ENCODE assay signal across 27 mouse cellular contexts in genomic region chr2:109956785-109957184, GRCm38 (mm10). TPM values are rescaled to one million over a fixed set of nuclear protein-coding genes. Genes with fewer than 3 reads are reported as not detected.
DNase-seq lines count a peak whose midpoint lies in the region; ATAC-seq and TF ChIP-seq lines count a peak whose summit lies in the region.
"Had no signal": no experiment of that assay in that cellular context is flagged by ENCODE, and none has a peak within 500 bp of the region (broad histone marks: within the 10 kb centered on the region; RNA-seq: fewer than 3 reads in every experiment).

No protein-coding gene starts in this region.

- no peak for TF ChIP-seq CTCF in testis, adult 2 months (IDR thresholded peaks at IDR 0.05; ENCODE audit: control insufficient read depth, insufficient read depth, insufficient replicate concordance, low read depth, low read length)
- TF ChIP-seq CTCF in stomach, postnatal 0 days (IDR thresholded peaks at IDR 0.05; ENCODE audit: low read depth), result no peak

- no peaks in the 10 kb centered on the region for H3K36me3 ChIP-seq in testis, adult 2 months (ENCODE audit: control insufficient read depth, insufficient read depth, low read length)
- no peaks in the 10 kb centered on the region for H3K36me3 ChIP-seq in stomach, postnatal 0 days (ENCODE audit: control insufficient read depth, insufficient read depth, low read length)
- H3K36me3 ChIP-seq: embryonic facial prominence, embryonic 10.5 days; embryonic facial prominence, embryonic 13.5 days; heart, embryonic 12.5 days; heart, embryonic 15.5 days; hindbrain, embryonic 10.5 days; hindbrain, embryonic 13.5 days; intestine, embryonic 15.5 days had no signal

- no peak overlapping the region for H3K9ac ChIP-seq in stomach, postnatal 0 days (ENCODE audit: low read length)
- H3K9ac ChIP-seq: embryonic facial prominence, embryonic 13.5 days; forebrain, embryonic 13.5 days; heart, embryonic 12.5 days; heart, embryonic 15.5 days; hindbrain, embryonic 13.5 days; intestine, embryonic 15.5 days had no signal

- no peak overlapping the region for H3K4me2 ChIP-seq in stomach, postnatal 0 days (replicated peaks; ENCODE audit: low read depth)
- H3K4me2 ChIP-seq: embryonic facial prominence, embryonic 13.5 days; forebrain, embryonic 13.5 days; heart, embryonic 12.5 days; heart, embryonic 15.5 days; hindbrain, embryonic 13.5 days; intestine, embryonic 15.5 days had no signal

- no peaks in the 10 kb centered on the region for H3K9me3 ChIP-seq in stomach, postnatal 0 days (ENCODE audit: control insufficient read depth, low read length)
- H3K9me3 ChIP-seq: embryonic facial prominence, embryonic 10.5 days; embryonic facial prominence, embryonic 13.5 days; forebrain, embryonic 13.5 days; heart, embryonic 12.5 days; heart, embryonic 15.5 days; hindbrain, embryonic 10.5 days; hindbrain, embryonic 13.5 days; intestine, embryonic 15.5 days had no signal

- no peak for TF ChIP-seq EP300 in stomach, postnatal 0 days (optimal IDR thresholded peaks at IDR 0.05)

- 0 out of 2 replicates have a peak, but pooled peaks have one; percentile 41 for ATAC-seq in stomach, postnatal 0 days (ENCODE audit: low FRiP score, low TSS enrichment)
- ATAC-seq: CD4-positive, CD25-positive, alpha-beta regulatory T cell, adult 4 months; forebrain, embryonic 13.5 days; forebrain, embryonic 16.5 days; hindbrain, embryonic 16.5 days; intestine, embryonic 15.5 days had no signal

- H3K4me1 ChIP-seq in testis, adult 2 months (ENCODE audit: control insufficient read depth, insufficient read depth, low read length), result no peaks in the 10 kb centered on the region
- H3K4me1 ChIP-seq in stomach, postnatal 0 days (replicated peaks; ENCODE audit: control insufficient read depth, insufficient read depth), result peaks cover 5% of the 10 kb centered on the region; the same call in 1 of the 2 replicates

- H3K4me3 ChIP-seq in testis, adult 2 months (ENCODE audit: control insufficient read depth, low read depth, low read length), result no peak overlapping the region
- no peak overlapping the region for H3K4me3 ChIP-seq in stomach, postnatal 0 days (ENCODE audit: low read depth, low read length)
- H3K4me3 ChIP-seq: embryonic facial prominence, embryonic 10.5 days; embryonic facial prominence, embryonic 13.5 days; erythroblast, embryonic 14.5 days; forebrain, embryonic 13.5 days; heart, embryonic 12.5 days; heart, embryonic 15.5 days; hindbrain, embryonic 10.5 days; hindbrain, embryonic 13.5 days; intestine, embryonic 15.5 days had no signal

- 0 out of 2 replicates have a peak overlapping the region, but pooled peaks have one; percentile 8 for H3K27ac ChIP-seq in testis, adult 2 months (ENCODE audit: control insufficient read depth, insufficient read depth, low read depth, low read length)
- 0 out of 2 replicates have a peak overlapping the region, but pooled peaks have one; percentile 30 for H3K27ac ChIP-seq in stomach, postnatal 0 days (replicated peaks)
- H3K27ac ChIP-seq: embryonic facial prominence, embryonic 10.5 days; embryonic facial prominence, embryonic 13.5 days; forebrain, embryonic 13.5 days; hindbrain, embryonic 10.5 days; hindbrain, embryonic 13.5 days; intestine, embryonic 15.5 days had no signal

- peak; percentile 90 for DNase-seq in heart, adult 11 months
- no peak for DNase-seq in heart, postnatal 14 days
- no peak for DNase-seq in testis, postnatal 14 days (ENCODE audit: low spot score)
- no peak for DNase-seq in stomach, postnatal 0 days (ENCODE audit: low spot score)
- no peak for DNase-seq in urinary bladder, adult 18-20 months (ENCODE audit: low spot score in 2 of 2)
- DNase-seq: adrenal gland, adult 8-10 months; adrenal gland, postnatal 25 days; cerebellum, adult 11-12 months; cerebellum, adult 8-10 months; cerebellum, postnatal 10 days; cerebellum, postnatal 36 days; embryo, embryonic 11 days; gastrocnemius, postnatal 14 days; heart, postnatal 36 days had no signal

- no peak for TF ChIP-seq POLR2A in testis, adult 2 months (IDR thresholded peaks at IDR 0.05; ENCODE audit: control insufficient read depth, low read depth, low read length)

- 36% methylated on average over 4 of the region's 4 CpGs for WGBS in stomach, postnatal 0 days

- intact Hi-C loops in heart, postnatal 14 days (cut with DNase I), result loop anchor here (5.0 kb wide), 1 partner anchor 39 kb away; the partner anchor contains the start of gene Lgr4

- H3K27me3 ChIP-seq in testis, adult 2 months (ENCODE audit: control insufficient read depth, insufficient read depth, low read length), result no peaks in the 10 kb centered on the region
- H3K27me3 ChIP-seq in stomach, postnatal 0 days (ENCODE audit: control insufficient read depth, insufficient read depth, low read length), result no peaks in the 10 kb centered on the region
- H3K27me3 ChIP-seq: embryonic facial prominence, embryonic 13.5 days; heart, embryonic 12.5 days; heart, embryonic 15.5 days; hindbrain, embryonic 13.5 days; intestine, embryonic 15.5 days had no signal

RNA-seq across cellular contexts. Expression of gene Lgr4, which starts 39.3 kb away (rescaled TPM):
- 10 to 100 TPM; 28.0 to 29.2 TPM for total RNA-seq in heart, postnatal 14 days (2021)
- 3.6 and 4.3 TPM in 2 replicates for polyA plus RNA-seq in testis, adult 2 months (2012; rRNA removed)
- polyA plus RNA-seq in stomach, postnatal 0 days (2015; fragmentation: Nextera tagmentation; extraction: Ambion mirVana), result 15.0 and 16.0 TPM in 2 replicates
